Comparison of ENCODE assay signal across 8 mouse cellular contexts in genomic region chr19:5925311-5925855, GRCm38 (mm10). TPM values are rescaled to one million over a fixed set of nuclear protein-coding genes. Genes with fewer than 3 reads are reported as not detected.
DNase-seq lines count a peak whose midpoint lies in the region; ATAC-seq and TF ChIP-seq lines count a peak whose summit lies in the region.

No protein-coding gene starts in this region.

- H3K9me3 ChIP-seq in heart, embryonic 12.5 days (replicated peaks) = no peaks in the 10 kb centered on the region
- H3K9me3 ChIP-seq in heart, postnatal 0 days (replicated peaks; ENCODE audit: control insufficient read depth, low read length) = no peaks in the 10 kb centered on the region
- no peaks in the 10 kb centered on the region for H3K9me3 ChIP-seq in liver, postnatal 0 days (ENCODE audit: low read length)

- no peak for TF ChIP-seq CTCF in heart, postnatal 0 days (IDR thresholded peaks at IDR 0.05; ENCODE audit: low read depth)
- TF ChIP-seq CTCF in liver, postnatal 0 days (IDR thresholded peaks at IDR 0.05; ENCODE audit: low read depth) = no peak

- H3K9ac ChIP-seq in heart, embryonic 12.5 days = peak overlapping the region; percentile 38; the same call in 1 of the 2 replicates
- peak overlapping the region; percentile 55; the same call in 1 of the 2 replicates for H3K9ac ChIP-seq in heart, postnatal 0 days (replicated peaks; ENCODE audit: low read depth, low read length)
- H3K9ac ChIP-seq in liver, postnatal 0 days (replicated peaks) = peak overlapping the region; percentile 37; the same call in 1 of the 2 replicates

- H3K27me3 ChIP-seq in heart, embryonic 12.5 days (replicated peaks) = no peaks in the 10 kb centered on the region
- H3K27me3 ChIP-seq in heart, postnatal 0 days (ENCODE audit: control insufficient read depth, insufficient read depth, low read length) = no peaks in the 10 kb centered on the region
- no peaks in the 10 kb centered on the region; the same call in 1 of the 2 replicates for H3K27me3 ChIP-seq in liver, postnatal 0 days (ENCODE audit: insufficient read depth, low read length)

- ATAC-seq in heart, embryonic 12.5 days (ENCODE audit: insufficient number of reproducible peaks, low FRiP score) = no peak
- no peak for ATAC-seq in heart, postnatal 0 days (ENCODE audit: insufficient read depth, low read depth)
- no peak for ATAC-seq in liver, postnatal 0 days

- no peak for DNase-seq in heart, postnatal 4 days
- DNase-seq in NIH3T3 (ENCODE audit: low read depth) = peak; percentile 73
- no peak for DNase-seq in heart, postnatal 0 days (ENCODE audit: low spot score)
- no peak for DNase-seq in liver, postnatal 0 days
- DNase-seq in ovary, postnatal 36 days (ENCODE audit: low spot score) = no peak
- DNase-seq in urinary bladder, postnatal 36 days (ENCODE audit: low spot score in 2 of 2) = no peak
- DNase-seq in right cerebral cortex, postnatal 4 days = no peak

- H3K4me1 ChIP-seq in heart, embryonic 12.5 days (replicated peaks) = peaks cover 53% of the 10 kb centered on the region
- peaks cover 13% of the 10 kb centered on the region; the same call in 1 of the 2 replicates for H3K4me1 ChIP-seq in heart, postnatal 0 days (ENCODE audit: control insufficient read depth, insufficient read depth)
- peaks cover 48% of the 10 kb centered on the region for H3K4me1 ChIP-seq in liver, postnatal 0 days (ENCODE audit: insufficient read depth)

- WGBS in heart, embryonic 12.5 days = 21% methylated on average over 11 of the region's 11 CpGs
- 19% methylated on average over 11 of the region's 11 CpGs for WGBS in heart, postnatal 0 days
- 29% methylated on average over 11 of the region's 11 CpGs for WGBS in liver, postnatal 0 days (ENCODE audit: insufficient replicate concordance)

- H3K4me3 ChIP-seq in heart, embryonic 12.5 days = peak overlapping the region; percentile 70
- peak overlapping the region; percentile 60 for H3K4me3 ChIP-seq in heart, postnatal 0 days (ENCODE audit: low read depth, low read length)
- H3K4me3 ChIP-seq in liver, postnatal 0 days (ENCODE audit: low read depth, low read length) = peak overlapping the region; percentile 69

- TF ChIP-seq EP300 in heart, postnatal 0 days (IDR thresholded peaks at IDR 0.05; ENCODE audit: low read depth) = no peak
- no peak for TF ChIP-seq EP300 in liver, postnatal 0 days (IDR thresholded peaks at IDR 0.05; ENCODE audit: low read depth)

- H3K27ac ChIP-seq in heart, embryonic 12.5 days (ENCODE audit: poor library complexity, severe bottlenecking) = peak overlapping the region; percentile 47; the same call in 1 of the 2 replicates
- peak overlapping the region; percentile 89 for H3K27ac ChIP-seq in heart, postnatal 0 days (ENCODE audit: low read depth)
- H3K27ac ChIP-seq in liver, postnatal 0 days (ENCODE audit: low read depth) = peak overlapping the region; percentile 66; the same call in 1 of the 2 replicates

- H3K4me2 ChIP-seq in heart, embryonic 12.5 days = peak overlapping the region; percentile 91
- H3K4me2 ChIP-seq in heart, postnatal 0 days (ENCODE audit: low read depth, low read length) = peak overlapping the region; percentile 87
- H3K4me2 ChIP-seq in liver, postnatal 0 days (ENCODE audit: low read depth, low read length) = peak overlapping the region; percentile 100

- no peaks in the 10 kb centered on the region for H3K36me3 ChIP-seq in heart, embryonic 12.5 days
- no peaks in the 10 kb centered on the region for H3K36me3 ChIP-seq in heart, postnatal 0 days (replicated peaks; ENCODE audit: control insufficient read depth, insufficient read depth, low read length)
- no peaks in the 10 kb centered on the region for H3K36me3 ChIP-seq in liver, postnatal 0 days (replicated peaks; ENCODE audit: insufficient read depth, low read length)

RNA-seq across cellular contexts. Expression of gene Cdc42ep2, which starts 0.8 kb away (rescaled TPM):
- 6.5 and 7.3 TPM in 2 replicates for polyA plus RNA-seq in heart, embryonic 12.5 days (2016; fragmentation: Nextera tagmentation; extraction: Ambion mirVana)
- 10 to 100 TPM; 14.2 to 14.7 TPM for total RNA-seq in heart, postnatal 4 days (2021)
- total RNA-seq in heart, postnatal 0 days (2014; rRNA removed; ENCODE audit: low replicate concordance) = 15.7 and 17.4 TPM in 2 replicates
- 8.8 and 9.5 TPM in 2 replicates for polyA plus RNA-seq in heart, postnatal 0 days (2015; fragmentation: Nextera tagmentation; extraction: Ambion mirVana)
- 3.0 TPM in 2 replicates for polyA plus RNA-seq in liver, postnatal 0 days (2015; fragmentation: Nextera tagmentation; extraction: Ambion mirVana)

RNA-seq across cellular contexts. Expression of gene Dpf2, which starts 12.6 kb away (rescaled TPM):
- 111 and 118 TPM in 2 replicates for polyA plus RNA-seq in heart, embryonic 12.5 days (2016; fragmentation: Nextera tagmentation; extraction: Ambion mirVana)
- total RNA-seq in heart, postnatal 4 days (2021) = 100 to 1,000 TPM; 111 to 119 TPM
- 57.8 and 91.8 TPM in 2 replicates for total RNA-seq in heart, postnatal 0 days (2014; rRNA removed; ENCODE audit: low replicate concordance)
- polyA plus RNA-seq in heart, postnatal 0 days (2015; fragmentation: Nextera tagmentation; extraction: Ambion mirVana) = 60.5 and 61.4 TPM in 2 replicates
- polyA plus RNA-seq in liver, postnatal 0 days (2015; fragmentation: Nextera tagmentation; extraction: Ambion mirVana) = 28.1 and 32.6 TPM in 2 replicates

RNA-seq across cellular contexts. Expression of gene Tigd3, which starts 31.4 kb away (rescaled TPM):
- 1.5 and 1.9 TPM in 2 replicates for polyA plus RNA-seq in heart, embryonic 12.5 days (2016; fragmentation: Nextera tagmentation; extraction: Ambion mirVana)
- total RNA-seq in heart, postnatal 4 days (2021) = 1 to 10 TPM; 2.0 TPM
- total RNA-seq in heart, postnatal 0 days (2014; rRNA removed; ENCODE audit: low replicate concordance) = 0.81 and 3.3 TPM in 2 replicates
- 0.85 and 0.91 TPM in 2 replicates for polyA plus RNA-seq in heart, postnatal 0 days (2015; fragmentation: Nextera tagmentation; extraction: Ambion mirVana)
- polyA plus RNA-seq in liver, postnatal 0 days (2015; fragmentation: Nextera tagmentation; extraction: Ambion mirVana) = 1.5 and 1.7 TPM in 2 replicates

RNA-seq across cellular contexts. Expression of gene Pola2, which starts 38.6 kb away (rescaled TPM):
- 49.3 and 51.1 TPM in 2 replicates for polyA plus RNA-seq in heart, embryonic 12.5 days (2016; fragmentation: Nextera tagmentation; extraction: Ambion mirVana)
- 10 to 100 TPM; 32.9 to 37.1 TPM for total RNA-seq in heart, postnatal 4 days (2021)
- 44.7 and 64.3 TPM in 2 replicates for total RNA-seq in heart, postnatal 0 days (2014; rRNA removed; ENCODE audit: low replicate concordance)
- polyA plus RNA-seq in heart, postnatal 0 days (2015; fragmentation: Nextera tagmentation; extraction: Ambion mirVana) = 32.7 and 34.1 TPM in 2 replicates
- polyA plus RNA-seq in liver, postnatal 0 days (2015; fragmentation: Nextera tagmentation; extraction: Ambion mirVana) = 19.2 and 21.5 TPM in 2 replicates

RNA-seq across cellular contexts. Expression of gene Slc25a45, which starts 47.8 kb away (rescaled TPM):
- polyA plus RNA-seq in heart, embryonic 12.5 days (2016; fragmentation: Nextera tagmentation; extraction: Ambion mirVana) = 3.5 and 3.9 TPM in 2 replicates
- total RNA-seq in heart, postnatal 4 days (2021) = 1 to 10 TPM; 5.4 to 6.2 TPM
- total RNA-seq in heart, postnatal 0 days (2014; rRNA removed; ENCODE audit: low replicate concordance) = 3.1 and 4.8 TPM in 2 replicates
- 2.8 and 2.9 TPM in 2 replicates for polyA plus RNA-seq in heart, postnatal 0 days (2015; fragmentation: Nextera tagmentation; extraction: Ambion mirVana)
- 8.4 and 9.1 TPM in 2 replicates for polyA plus RNA-seq in liver, postnatal 0 days (2015; fragmentation: Nextera tagmentation; extraction: Ambion mirVana)
